Mouse (Mus musculus): Measurements from ENCODE around the gene Pms2.

- TF ChIP-seq EP300 (IDR thresholded peaks at IDR 0.05; ENCODE audit: low read depth) (no peak), CTCF (IDR thresholded peaks at IDR 0.05; ENCODE audit: low read depth) (no peak)
Observed at GRCm38 (mm10) chr5:143893396-143893795, 16.4 kb upstream of the Pms2 start.
